Mouse (Mus musculus) forebrain, embryonic 10.5 days (tissue): ENCODE data around the gene Nfasc. TPM values are rescaled to one million over a fixed set of nuclear protein-coding genes. Genes with fewer than 3 reads are reported as not detected.

Experiments used
- DNase-seq: peaks from one replicate; pipeline ENCODE4 v3.0.0-alpha.2; 2017; ENCODE audit warnings: low spot score; ENCODE audit errors: extremely low spot score
- H3K27ac ChIP-seq: fragments of 300-500 bp; sonication (generic); 2 replicates; pipeline ENCODE4 v1.5.1; 2016; ENCODE audit warnings: mild to moderate bottlenecking
- H3K27me3 ChIP-seq: fragments of 300-500 bp; sonication (generic); 2 replicates; pipeline ENCODE4 v1.6.1; 2016; ENCODE audit warnings: mild to moderate bottlenecking; ENCODE audit not compliant: poor library complexity, severe bottlenecking
- H3K36me3 ChIP-seq: fragments of 300-500 bp; sonication (generic); replicated peaks from 2 replicates; pipeline ENCODE4 v1.6.1; 2016; ENCODE audit warnings: mild to moderate bottlenecking, moderate library complexity
- H3K4me1 ChIP-seq: fragments of 300-500 bp; sonication (generic); 2 replicates; pipeline ENCODE4 v1.6.1; 2016
- H3K4me3 ChIP-seq: fragments of 300-500 bp; sonication (generic); 2 replicates; pipeline ENCODE4 v1.5.1; 2016; ENCODE audit warnings: mild to moderate bottlenecking, moderate library complexity
- H3K9me3 ChIP-seq: fragments of 300-500 bp; sonication (generic); 2 replicates; pipeline ENCODE4 v1.6.1; 2016; ENCODE audit warnings: mild to moderate bottlenecking, moderate library complexity
- WGBS: fragments of 180-500 bp; shearing (Covaris S2); methylation state at CpG from one replicate; pipeline ENCODE4 v1.1.7; 2016; 5-methylcytosine and 5-hydroxymethylcytosine counted together
- polyA plus RNA-seq: library from polyadenylated mRNA; unstranded; fragments of >200 nt; fragmentation: Nextera tagmentation; extraction: Ambion mirVana; gene quantifications from 2 replicates; pipeline ENCODE4 v1.2.1, GENCODE M21; 2016

Nfasc gene
- polyA plus RNA-seq, 1 experiment from 2014 or later, result 9.6 TPM

- Histone ChIP-seq H3K27ac (no peak overlapping the region), H3K4me3 (no peak overlapping the region), H3K9me3 (no peaks in the 10 kb centered on the region), H3K36me3 (no peaks in the 10 kb centered on the region), H3K4me1 (peaks cover 37% of the 10 kb centered on the region), H3K27me3 (0 out of 2 replicates have a peak, but pooled peaks cover 6% of the 10 kb centered on the region)
- no peak for DNase-seq
- WGBS, result 88% methylated on average over 11 of the region's 11 CpGs
Measured at GRCm38 (mm10) chr1:132591399-132591930, 150.1 kb downstream of the Nfasc start.

DNA sequence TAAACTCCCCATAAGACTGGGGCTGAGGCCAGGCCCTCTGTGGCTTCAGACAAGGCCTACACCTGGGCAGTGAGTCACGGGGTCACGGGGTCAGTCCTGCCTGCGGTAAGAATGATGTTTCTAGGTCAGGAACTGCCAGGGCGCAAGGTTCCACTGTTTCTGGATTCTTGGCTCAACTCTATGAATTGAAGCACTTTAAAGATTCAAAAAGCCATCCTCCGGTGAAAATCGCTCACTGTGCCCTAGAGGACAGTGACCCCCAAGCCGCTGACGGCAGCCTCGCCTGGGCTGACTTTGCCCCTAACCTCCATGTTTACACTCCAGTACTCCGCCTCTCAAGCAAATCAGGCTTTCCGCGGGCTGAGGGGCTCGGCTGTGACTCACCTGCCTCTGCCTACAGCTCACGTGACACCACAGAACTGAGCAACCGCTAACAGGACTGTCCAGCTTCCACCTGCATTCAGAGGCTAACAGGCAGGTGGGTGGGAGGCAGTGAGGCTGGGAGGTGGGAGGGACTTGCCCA lies 154.9 kb downstream of the Nfasc start:
- Histone ChIP-seq H3K9me3 (no peaks in the 10 kb centered on the region), H3K4me1 (peaks cover 57% of the 10 kb centered on the region), H3K36me3 (no peaks in the 10 kb centered on the region), H3K27me3 (no peaks in the 10 kb centered on the region), H3K4me3 (no peak overlapping the region), H3K27ac (no peak overlapping the region; the same call in 1 of the 2 replicates)
- 49% methylated on average over 15 of the region's 15 CpGs for WGBS
- DNase-seq, result no peak

- Histone ChIP-seq H3K9me3 (no peaks in the 10 kb centered on the region), H3K27ac (peak overlapping the region; percentile 70; the same call in 1 of the 2 replicates), H3K4me3 (no peak overlapping the region), H3K4me1 (peaks cover 70% of the 10 kb centered on the region), H3K36me3 (no peaks in the 10 kb centered on the region), H3K27me3 (no peaks in the 10 kb centered on the region)
- 62% methylated on average over 4 of the region's 4 CpGs for WGBS
- no peak for DNase-seq
Measured at GRCm38 (mm10) chr1:132585376-132585775, 156.2 kb downstream of the Nfasc start.

GRCm38 (mm10) chr1:132582998-132583604 lies 158.5 kb downstream of the Nfasc start:
- H3K4me1 ChIP-seq, result peaks cover 86% of the 10 kb centered on the region
- no peaks in the 10 kb centered on the region for H3K27me3 ChIP-seq
- H3K4me3 ChIP-seq, result 0 out of 2 replicates have a peak overlapping the region, but pooled peaks have one; percentile 21
- WGBS, result 87% methylated on average over 18 of the region's 18 CpGs
- no peaks in the 10 kb centered on the region for H3K36me3 ChIP-seq
- H3K9me3 ChIP-seq, result no peaks in the 10 kb centered on the region
- DNase-seq, result no peak
- peak overlapping the region; percentile 84 for H3K27ac ChIP-seq

DNA sequence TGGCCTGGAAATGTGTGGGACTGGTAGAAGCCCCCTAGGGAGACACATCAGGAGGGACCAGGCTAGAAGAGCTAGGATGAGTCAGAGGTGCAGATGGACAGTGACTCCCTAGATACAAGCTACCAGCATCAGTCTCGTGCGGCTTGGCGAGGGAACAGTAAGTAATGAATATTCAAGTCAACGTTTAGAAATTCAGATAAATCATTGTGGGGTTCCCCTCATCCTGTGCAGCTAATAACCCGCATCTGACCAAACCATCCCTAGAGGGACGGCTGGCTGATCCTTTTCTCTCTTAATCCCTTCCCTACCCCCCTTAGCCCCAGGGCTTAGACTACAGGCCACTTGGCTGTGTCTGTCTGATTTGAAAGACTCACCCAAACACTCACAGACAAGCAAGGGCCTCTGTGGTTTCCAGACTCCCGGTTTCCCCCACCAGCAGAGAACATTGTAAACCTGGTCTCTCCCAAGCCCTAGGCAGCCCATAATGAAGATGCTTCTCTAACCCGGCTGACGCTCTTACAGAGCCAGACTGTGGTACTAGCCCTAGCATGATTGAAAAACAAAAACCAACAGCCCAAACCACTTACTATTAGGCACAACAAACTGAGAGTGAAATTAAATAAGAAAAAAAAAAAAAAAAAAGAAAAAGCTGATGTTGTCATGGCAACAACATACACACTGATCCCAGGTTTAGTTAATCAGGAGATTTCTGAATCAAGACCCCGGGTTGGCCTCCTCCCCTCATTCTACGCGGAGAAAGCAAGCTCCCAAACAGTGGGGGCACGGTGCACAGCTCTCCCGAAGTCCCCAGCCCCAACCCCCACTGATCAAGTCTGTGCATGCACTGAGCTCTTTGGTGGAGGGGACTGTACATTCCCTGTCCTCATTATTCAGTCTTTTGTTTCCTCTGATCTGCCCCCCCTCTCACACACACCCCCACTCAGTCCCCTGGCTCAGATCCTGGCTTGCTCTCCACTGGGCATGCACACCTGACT lies 159.5 kb downstream of the Nfasc start:
- peak overlapping the region; percentile 84 for H3K27ac ChIP-seq
- DNase-seq, result peak; percentile 49
- H3K4me3 ChIP-seq, result peak overlapping the region; percentile 21; the same call in 1 of the 2 replicates
- H3K9me3 ChIP-seq, result no peaks in the 10 kb centered on the region
- no peaks in the 10 kb centered on the region for H3K27me3 ChIP-seq
- peaks cover 81% of the 10 kb centered on the region for H3K4me1 ChIP-seq
- 26% methylated on average over 14 of the region's 14 CpGs for WGBS
- H3K36me3 ChIP-seq, result no peaks in the 10 kb centered on the region

DNA sequence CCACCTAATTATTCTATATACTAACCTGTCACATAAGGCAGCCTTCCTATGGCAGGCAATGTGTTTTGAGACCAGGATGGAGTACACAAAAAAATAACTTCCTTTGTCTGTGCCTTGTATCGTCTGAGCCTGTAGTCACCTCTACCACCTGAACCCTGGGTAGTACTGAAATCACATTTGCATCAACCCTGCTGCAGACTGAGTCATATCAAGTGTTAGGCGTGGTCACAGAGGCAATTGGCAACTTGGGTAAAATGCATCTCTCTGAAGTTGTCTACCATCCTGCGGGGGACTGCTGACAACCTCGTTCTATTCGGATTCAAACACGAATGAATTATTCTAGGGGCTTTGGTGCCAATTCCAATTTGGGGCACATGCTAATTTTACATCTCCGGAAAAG lies 161.5 kb downstream of the Nfasc start:
- Histone ChIP-seq H3K36me3 (no peaks in the 10 kb centered on the region), H3K4me1 (peaks cover 63% of the 10 kb centered on the region), H3K27me3 (no peaks in the 10 kb centered on the region), H3K4me3 (no peak overlapping the region), H3K27ac (peak overlapping the region; percentile 22; the same call in 1 of the 2 replicates), H3K9me3 (no peaks in the 10 kb centered on the region)
- WGBS, result 94% methylated on average over 7 of the region's 7 CpGs
- no peak for DNase-seq

DNA sequence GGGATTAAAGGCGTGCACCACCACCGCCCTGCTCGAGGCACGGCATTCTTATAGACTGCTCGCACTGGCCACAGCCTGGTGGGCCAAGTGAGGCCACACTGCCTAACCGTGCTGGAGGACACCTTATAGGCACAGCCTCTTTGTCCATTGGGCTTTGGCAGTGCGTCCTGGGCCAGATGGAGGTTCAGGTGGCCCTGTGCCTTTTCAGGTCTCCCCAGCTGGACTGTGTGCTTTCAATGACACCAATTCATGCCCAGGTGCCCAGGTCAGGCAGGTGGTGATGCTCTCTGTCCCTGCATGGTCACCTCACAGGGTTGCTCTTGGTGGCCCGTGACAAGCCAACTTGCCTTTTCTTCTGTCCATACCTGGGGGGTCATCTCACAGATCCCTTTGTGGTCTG lies 164.8 kb downstream of the Nfasc start:
- no peak for DNase-seq
- peaks cover 33% of the 10 kb centered on the region for H3K4me1 ChIP-seq
- H3K9me3 ChIP-seq, result no peaks in the 10 kb centered on the region
- no peaks in the 10 kb centered on the region for H3K27me3 ChIP-seq
- H3K4me3 ChIP-seq, result no peak overlapping the region
- WGBS, result 96% methylated on average over 8 of the region's 8 CpGs
- no peak overlapping the region for H3K27ac ChIP-seq
- no peaks in the 10 kb centered on the region for H3K36me3 ChIP-seq

DNA sequence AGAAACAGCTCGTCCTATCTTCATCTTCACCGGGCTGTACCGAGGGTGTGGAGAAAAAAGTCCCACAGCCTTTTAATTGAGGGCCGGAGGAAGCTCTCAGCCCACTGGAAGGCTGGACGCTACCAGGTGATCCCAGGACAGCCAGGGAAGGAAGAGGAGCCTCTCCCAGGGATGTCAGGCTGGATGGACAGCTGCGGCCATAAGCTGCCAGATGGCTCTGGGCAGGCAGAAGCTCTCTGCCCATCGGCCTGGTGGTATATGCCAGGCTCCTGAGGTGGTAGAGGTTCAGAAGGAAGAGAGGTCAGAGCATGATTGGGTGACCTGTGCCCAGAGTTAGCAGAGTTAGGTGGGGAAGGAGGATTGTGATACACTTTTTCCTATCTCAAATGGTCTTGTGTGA lies 168.7 kb downstream of the Nfasc start:
- no peak for DNase-seq
- no peaks in the 10 kb centered on the region for H3K36me3 ChIP-seq
- H3K27me3 ChIP-seq, result no peaks in the 10 kb centered on the region
- WGBS, result 94% methylated on average over 7 of the region's 7 CpGs
- H3K4me3 ChIP-seq, result no peak overlapping the region
- H3K9me3 ChIP-seq, result no peaks in the 10 kb centered on the region
- H3K4me1 ChIP-seq, result peaks cover 3% of the 10 kb centered on the region; the same call in 1 of the 2 replicates
- 0 out of 2 replicates have a peak overlapping the region, but pooled peaks have one; percentile 9 for H3K27ac ChIP-seq

DNA sequence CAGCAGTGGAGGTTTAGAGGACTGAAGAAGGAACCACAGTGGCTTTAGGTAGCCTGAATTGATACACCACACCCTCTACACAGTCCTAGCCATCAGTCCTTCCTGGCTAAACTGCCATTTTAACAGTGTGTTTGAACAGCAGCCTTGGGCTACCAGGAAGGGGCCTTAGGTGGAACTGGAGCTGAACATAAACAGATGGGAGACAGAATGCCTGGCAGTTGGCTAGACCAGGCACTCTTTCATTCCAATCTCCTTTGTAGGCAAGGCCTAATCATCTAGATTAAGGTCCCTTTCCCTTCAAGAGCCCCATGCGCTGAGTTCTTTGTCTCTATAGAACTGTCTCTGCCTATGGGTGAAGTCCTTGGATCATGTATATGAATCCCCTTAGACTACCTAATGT lies 170.0 kb downstream of the Nfasc start:
- Histone ChIP-seq H3K4me3 (no peak overlapping the region), H3K4me1 (peaks cover 6% of the 10 kb centered on the region; the same call in 1 of the 2 replicates), H3K27me3 (no peaks in the 10 kb centered on the region), H3K36me3 (no peaks in the 10 kb centered on the region), H3K9me3 (no peaks in the 10 kb centered on the region), H3K27ac (no peak overlapping the region)
- WGBS, result 95% methylated on average over 1 of the region's 1 CpGs
- DNase-seq, result no peak

DNA sequence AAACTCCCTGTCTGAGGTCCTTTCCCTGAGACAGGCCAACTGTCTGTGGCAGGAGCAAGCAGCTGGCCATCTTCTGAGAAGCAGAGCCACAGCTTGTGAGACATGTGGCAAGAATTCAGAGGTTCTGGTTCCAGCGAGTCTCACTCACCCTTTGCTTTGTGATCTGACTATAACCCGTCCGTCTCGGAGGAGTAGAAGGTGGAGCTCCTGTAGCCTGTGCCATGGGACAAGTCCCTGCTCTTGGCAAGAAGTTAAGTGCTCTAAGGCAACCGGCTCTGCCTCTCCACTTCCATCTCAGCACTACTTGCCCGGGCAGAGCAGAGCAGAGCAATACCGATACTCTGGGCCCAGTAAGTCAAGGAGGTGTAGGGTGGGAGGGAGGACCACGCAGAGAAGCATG lies 170.7 kb downstream of the Nfasc start:
- 90% methylated on average over 8 of the region's 8 CpGs for WGBS
- no peak overlapping the region for H3K4me3 ChIP-seq
- no peak for DNase-seq
- H3K27ac ChIP-seq, result 0 out of 2 replicates have a peak overlapping the region, but pooled peaks have one; percentile 4
- H3K36me3 ChIP-seq, result no peaks in the 10 kb centered on the region
- H3K9me3 ChIP-seq, result no peaks in the 10 kb centered on the region
- H3K4me1 ChIP-seq, result 0 out of 2 replicates have a peak, but pooled peaks cover 3% of the 10 kb centered on the region
- H3K27me3 ChIP-seq, result no peaks in the 10 kb centered on the region; the same call in 1 of the 2 replicates

GRCm38 (mm10) chr1:132570068-132570780 lies 171.4 kb downstream of the Nfasc start:
- Histone ChIP-seq H3K4me1 (0 out of 2 replicates have a peak, but pooled peaks cover 4% of the 10 kb centered on the region), H3K4me3 (no peak overlapping the region), H3K9me3 (no peaks in the 10 kb centered on the region), H3K36me3 (no peaks in the 10 kb centered on the region), H3K27me3 (no peaks in the 10 kb centered on the region; the same call in 1 of the 2 replicates), H3K27ac (peak overlapping the region; percentile 4)
- DNase-seq, result no peak
- WGBS, result 94% methylated on average over 15 of the region's 15 CpGs

DNA sequence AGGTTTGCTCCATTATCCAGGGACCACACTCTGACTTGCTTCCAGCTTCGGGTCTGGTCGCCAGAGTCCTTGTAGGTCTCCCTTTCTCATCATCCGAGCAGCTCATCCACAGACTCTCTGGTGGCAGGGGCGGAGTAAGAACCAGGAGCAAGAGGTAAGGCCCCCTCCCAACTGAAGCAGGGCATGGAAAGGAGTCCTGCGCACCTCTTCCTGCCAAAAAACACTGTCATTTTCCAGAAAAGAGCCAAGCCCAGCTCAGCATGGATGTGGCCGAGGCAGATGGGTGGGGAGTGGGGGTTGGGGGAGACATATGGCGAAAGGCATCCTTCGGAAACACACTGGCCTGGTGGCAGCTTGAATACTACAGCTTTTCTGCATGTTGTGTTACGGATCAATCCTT lies 172.1 kb downstream of the Nfasc start:
- no peak overlapping the region for H3K4me3 ChIP-seq
- H3K9me3 ChIP-seq, result no peaks in the 10 kb centered on the region
- no peaks in the 10 kb centered on the region for H3K36me3 ChIP-seq
- no peak for DNase-seq
- H3K27me3 ChIP-seq, result no peaks in the 10 kb centered on the region; the same call in 1 of the 2 replicates
- peak overlapping the region; percentile 44; the same call in 1 of the 2 replicates for H3K27ac ChIP-seq
- 0 out of 2 replicates have a peak, but pooled peaks cover 8% of the 10 kb centered on the region for H3K4me1 ChIP-seq
- WGBS, result 88% methylated on average over 9 of the region's 9 CpGs
